Mouse (Mus musculus) monocyte, adult 5-6 weeks (primary cell): ENCODE results near the gene Stim1. TPM values are rescaled to one million over a fixed set of nuclear protein-coding genes. Genes with fewer than 3 reads are reported as not detected.
"Not testable (repeated sequence)": the region's sequence is repeated elsewhere in the genome, so short reads cannot be mapped to it uniquely, and the experiment has no call there.

Source experiments
- ATAC-seq: fragments of 153-309, 156-312 bp; replicated peaks from 2 replicates; pipeline ENCODE4 v1.8.0; 2017; ENCODE audit warnings: mild to moderate bottlenecking; ENCODE audit not compliant: low TSS enrichment, insufficient number of reproducible peaks, severe bottlenecking, poor library complexity, low FRiP score
- total RNA-seq: library from RNA; stranded (forward); fragments of 200-1000, 200-491, 200-594 nt; gene quantifications from 3 replicates; pipeline ENCODE4 v1.2.3, GENCODE M21; 2017

The Stim1 gene
- total RNA-seq, 1 experiment from 2014 or later: 51.0 TPM

DNA sequence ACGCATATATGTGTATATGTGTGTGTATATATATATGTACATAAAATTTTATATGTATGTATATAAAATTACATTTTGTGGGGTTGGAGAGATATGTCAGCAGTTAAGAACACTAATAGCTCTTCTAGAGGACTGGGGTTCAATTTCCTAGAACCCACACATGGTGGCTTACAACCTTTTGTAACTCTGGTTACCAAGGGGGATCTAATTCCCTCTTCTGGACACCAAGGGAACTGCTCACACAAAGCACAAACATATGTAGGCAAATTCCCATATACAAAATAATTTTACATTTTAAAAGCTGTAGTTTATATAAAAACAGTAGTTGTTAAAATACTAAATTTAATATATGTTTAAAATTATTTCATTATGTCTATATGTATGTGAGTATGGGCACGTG is 136.5 kb downstream of the Stim1 start:
- no peak for ATAC-seq

DNA sequence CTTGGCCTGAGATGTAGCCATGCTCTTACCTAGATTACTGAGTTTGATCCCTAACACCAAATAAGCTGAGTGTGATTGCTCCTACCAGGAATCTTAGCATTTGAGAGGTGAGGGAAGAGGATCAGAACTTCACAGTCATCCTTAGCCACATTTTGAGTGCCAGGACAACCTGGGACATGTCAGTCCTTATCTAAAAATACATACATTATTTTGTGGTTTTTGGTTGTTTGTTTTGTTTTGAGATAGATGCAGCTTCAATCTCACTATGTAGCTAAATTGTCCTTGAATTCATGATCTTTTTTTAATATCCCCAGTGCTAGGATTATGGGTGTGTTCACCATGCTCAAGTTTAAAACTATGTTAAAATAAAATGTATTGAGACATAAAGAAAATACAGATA is 139.8 kb downstream of the Stim1 start:
- no peak for ATAC-seq

DNA sequence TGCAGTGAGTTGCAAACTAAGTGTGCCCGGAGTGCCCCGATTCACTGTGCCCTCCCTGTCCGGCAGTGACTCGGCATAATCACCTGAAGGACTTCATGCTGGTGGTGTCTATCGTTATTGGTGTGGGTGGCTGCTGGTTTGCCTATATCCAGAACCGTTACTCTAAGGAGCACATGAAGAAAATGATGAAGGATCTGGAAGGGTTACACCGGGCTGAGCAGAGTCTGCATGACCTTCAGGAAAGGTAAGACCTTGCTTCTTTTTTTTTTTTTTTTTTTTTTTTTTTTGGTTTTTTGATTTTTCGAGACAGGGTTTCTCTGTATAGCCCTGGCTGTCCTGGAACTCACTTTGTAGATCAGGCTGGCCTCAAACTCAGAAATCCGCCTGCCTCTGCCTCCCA is 147.7 kb downstream of the Stim1 start:
- ATAC-seq: not testable (repeated sequence)

DNA sequence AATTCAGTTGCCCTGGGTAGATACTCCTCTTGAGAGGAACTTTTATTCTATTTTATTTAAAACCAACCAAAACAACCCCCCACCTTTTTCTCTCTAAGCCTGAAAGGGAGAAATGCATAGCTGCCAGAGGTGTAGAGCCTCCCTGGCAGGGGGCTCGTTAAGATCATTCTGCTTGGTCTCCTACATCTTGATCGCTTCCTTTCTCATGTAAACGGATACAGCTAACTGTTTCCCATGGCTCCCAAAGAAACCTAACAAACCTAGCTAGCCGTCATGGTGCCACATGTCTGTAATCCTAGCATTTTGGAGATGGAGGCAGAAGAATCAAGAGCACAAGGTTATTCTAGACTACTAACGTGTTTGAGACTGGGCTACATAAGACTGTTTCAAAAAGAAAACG is 148.2 kb downstream of the Stim1 start:
- no peak for ATAC-seq

DNA sequence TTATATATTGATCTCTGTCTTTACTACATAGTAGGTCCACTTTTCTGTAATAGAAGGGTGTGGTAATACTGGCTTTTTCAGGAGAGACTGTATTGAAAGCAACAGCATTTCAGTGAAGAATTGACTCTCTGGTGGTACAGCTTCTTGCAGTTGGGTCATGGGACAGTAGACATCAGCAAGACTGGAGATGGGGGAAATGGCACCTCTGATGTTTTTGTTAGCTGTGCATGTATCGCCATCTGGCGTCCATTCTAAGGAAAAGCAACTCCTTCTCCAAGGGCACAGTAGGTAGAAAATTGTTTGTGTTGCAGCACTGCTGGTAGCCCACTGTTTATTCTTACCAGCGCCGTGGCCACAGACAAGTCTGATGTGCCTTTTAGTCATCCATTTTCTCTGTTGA is 149.8 kb downstream of the Stim1 start:
- ATAC-seq: peak; percentile 92

DNA sequence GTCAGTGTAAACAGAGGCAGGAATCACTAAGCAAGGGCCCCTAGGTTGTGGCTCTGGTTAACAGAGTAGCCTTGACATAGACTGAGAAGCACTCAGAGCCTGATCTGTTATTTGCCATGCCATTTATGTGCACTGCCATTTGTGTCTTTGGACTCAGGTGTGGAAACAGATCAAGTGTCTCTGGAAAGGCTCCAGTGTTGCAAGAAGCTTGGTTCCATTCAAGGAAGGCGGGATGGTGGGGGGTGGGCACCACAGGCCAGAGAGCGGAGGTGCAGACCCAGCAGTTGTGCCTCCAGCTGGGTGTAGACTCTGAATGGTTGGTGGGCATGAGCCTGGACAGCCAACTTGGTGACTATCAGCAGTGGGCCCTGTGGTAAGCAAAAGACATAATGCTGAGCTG is 154.4 kb downstream of the Stim1 start:
- no peak for ATAC-seq

DNA sequence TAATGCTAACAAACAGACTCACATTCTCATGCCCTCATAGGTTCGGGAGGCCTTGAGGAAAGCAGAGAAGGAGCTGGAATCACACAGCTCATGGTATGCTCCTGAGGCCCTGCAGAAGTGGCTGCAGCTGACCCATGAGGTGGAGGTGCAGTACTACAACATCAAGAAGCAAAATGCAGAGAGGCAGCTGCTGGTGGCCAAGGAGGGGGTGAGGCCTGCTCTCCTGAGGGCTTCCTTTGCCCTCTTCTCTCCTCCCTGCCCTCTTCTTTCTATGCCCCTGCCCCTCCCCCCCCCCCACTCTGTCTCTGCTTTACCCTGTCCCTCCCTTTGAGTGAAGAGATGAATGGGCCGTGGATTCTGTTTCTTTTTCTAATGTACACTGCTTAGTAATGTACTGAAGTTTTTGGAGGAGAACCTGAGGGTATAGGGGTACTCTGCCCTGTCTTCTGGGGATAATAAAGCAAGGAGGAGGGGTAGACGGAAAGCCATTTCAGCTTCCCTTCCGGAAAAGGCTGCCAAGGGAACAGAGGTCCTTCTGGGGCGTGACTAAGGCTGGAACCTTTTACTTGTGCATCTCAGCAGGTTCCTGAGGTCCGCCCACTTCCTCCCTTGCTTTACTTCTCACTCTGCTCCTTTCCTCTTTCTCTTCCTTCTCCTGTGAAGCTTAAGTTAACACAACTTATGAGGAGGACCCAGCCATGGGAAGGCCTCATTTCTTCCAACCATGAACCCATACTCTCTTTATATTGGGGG is 158.5 kb downstream of the Stim1 start:
- no peak; the same call in 1 of the 2 replicates for ATAC-seq

DNA sequence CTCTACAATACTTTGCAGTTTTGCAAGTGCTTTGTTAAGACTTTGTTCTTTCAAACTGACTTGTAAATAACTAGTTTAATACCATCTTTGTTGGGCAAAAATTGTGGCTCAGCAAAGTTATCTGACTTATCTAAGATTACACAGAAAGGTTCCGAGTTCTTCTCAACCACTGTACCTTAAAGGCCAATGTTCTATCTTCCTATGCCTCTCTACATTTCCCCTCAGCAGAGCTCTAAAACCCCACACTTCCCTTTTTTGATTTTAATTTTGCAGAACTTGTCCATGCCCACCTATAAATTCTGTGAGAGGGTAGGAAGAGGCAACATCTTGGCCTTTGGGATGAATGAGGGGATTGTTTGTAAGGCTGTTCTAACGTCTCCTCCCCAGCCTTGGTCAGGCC is 166.7 kb downstream of the Stim1 start:
- no peak for ATAC-seq

DNA sequence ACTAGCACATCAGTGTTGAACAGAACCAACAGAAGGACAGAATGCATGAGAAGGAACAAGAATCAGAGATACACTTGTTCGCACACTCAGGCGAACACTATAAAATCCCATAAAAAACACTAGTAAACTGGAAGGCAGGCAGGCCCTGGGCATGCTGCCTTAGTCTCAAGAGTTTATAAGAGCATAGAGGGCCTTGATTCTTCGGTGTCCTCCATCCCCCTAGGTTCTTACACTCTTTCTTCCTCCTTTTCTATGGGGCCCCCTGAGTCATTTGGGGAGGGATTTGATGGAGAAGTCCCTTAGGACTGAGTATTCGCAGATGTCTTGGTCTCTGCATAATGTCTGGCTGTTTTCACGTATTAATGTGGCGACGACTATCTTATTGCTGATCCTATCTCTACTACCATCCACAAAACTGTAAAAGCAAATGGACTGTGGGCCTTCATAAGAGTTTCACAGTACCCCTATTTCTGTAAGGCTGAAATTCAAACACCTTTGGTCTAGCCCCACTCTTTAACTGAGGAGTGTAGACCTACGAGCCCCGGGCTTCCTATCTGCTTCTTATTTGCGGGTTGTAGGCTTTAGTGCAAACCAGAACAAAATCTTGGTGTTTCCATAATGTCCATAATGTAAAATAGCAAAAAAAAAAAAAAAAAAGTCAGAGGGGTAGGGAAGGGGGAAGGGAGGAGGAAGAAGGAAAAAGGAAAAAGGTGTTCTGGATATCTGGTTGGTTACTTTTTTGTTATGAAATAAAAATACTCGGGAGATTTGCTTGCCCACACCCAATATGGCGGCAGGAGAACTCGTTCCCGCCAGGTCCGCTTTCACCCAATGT is 173.4 kb downstream of the Stim1 start:
- no peak for ATAC-seq

DNA sequence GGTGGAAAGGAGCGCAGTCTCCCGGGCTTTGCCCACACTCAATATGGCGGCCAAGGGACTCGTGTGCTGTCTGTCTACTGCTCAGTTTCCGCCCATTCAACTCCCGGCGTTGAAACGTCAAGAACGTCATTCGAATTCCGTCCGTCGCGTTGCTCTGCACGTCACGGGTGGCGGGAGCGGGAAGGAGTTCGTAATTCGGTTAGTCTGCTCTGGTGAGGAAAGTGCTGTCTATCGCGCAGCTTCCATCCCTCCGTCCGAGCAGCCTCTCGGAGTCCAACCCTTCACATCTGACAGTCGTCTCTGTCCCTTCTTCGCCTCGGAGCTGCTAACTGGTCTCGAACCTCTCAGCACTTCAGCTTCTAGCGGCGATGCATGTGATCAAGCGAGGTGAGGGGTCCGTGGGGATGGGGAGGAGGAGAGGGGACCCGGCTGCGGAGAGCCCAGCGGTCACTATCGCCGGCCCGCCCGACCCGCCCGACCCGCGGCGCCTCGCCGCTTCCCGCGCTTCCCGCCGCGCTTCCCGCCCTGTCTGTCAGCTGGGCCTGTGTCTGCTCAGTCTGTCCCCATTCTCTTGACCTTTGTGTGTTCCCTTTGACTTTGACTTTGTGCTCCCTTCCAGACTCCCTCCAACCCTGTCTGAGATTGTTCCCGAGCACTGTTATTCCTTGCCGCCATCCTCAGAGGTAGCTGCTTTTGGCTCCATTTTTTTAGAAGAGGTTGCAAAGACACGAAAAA is 174.2 kb downstream of the Stim1 start, which contains the start of gene Rrm1:
Gene Rrm1 (plus strand): TSS at position 39 of the 735 bp plus-strand sequence.
- peak; percentile 99 for ATAC-seq

DNA sequence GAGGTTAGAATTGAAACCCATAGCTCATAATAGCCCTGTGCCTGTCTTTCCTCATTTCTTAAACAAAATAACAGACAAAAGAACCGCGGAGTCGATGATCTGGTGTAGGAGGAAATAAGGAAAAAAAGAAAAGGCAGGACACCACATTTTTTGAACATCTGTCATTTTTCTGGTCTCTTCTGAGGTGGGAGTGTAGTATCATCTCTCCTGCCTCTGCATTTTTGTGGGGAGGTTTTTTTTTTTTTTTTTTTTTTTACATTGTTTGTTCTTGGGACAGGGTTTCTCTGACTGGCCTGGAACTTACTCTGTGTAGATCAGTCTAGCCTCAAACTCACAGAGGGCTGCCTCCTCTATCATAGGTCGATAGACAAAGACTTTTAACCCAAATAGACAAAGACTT is 174.8 kb downstream of the Stim1 start:
- no peak for ATAC-seq

DNA sequence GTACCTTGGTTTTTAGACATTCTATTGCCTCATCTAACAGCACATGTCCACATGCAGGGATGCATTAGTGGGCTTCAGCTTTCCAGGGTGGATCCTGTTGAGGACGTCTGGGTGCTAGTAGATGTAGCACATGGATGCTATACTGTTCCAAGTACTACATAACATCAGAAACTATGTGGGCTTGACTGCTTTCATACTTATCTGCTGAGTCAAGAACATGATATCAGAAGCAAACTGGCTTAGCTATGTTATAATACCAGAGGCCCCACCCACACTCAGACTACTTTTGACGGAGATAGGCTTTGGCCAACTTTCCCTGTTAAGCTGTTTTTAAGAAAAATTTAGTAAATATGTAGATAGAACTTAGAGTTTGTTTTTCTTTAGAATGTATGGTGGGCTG is 176.7 kb downstream of the Stim1 start:
- ATAC-seq: no peak

DNA sequence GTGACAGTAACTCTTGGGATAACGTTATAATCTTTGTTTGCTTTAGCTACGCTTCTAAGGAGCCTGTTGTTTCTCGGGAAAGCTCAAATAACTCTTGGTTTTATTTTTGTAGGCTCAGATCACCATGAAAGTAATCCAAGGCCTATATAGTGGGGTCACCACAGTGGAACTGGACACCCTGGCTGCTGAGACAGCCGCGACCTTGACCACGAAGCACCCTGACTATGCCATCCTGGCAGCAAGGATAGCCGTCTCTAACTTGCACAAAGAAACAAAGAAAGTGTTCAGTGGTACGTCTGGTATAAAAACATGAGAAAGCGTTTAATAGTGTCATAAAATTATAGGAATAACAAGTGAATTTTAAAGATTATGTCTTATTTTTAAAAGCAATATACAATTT is 178.8 kb downstream of the Stim1 start:
- no peak for ATAC-seq

DNA sequence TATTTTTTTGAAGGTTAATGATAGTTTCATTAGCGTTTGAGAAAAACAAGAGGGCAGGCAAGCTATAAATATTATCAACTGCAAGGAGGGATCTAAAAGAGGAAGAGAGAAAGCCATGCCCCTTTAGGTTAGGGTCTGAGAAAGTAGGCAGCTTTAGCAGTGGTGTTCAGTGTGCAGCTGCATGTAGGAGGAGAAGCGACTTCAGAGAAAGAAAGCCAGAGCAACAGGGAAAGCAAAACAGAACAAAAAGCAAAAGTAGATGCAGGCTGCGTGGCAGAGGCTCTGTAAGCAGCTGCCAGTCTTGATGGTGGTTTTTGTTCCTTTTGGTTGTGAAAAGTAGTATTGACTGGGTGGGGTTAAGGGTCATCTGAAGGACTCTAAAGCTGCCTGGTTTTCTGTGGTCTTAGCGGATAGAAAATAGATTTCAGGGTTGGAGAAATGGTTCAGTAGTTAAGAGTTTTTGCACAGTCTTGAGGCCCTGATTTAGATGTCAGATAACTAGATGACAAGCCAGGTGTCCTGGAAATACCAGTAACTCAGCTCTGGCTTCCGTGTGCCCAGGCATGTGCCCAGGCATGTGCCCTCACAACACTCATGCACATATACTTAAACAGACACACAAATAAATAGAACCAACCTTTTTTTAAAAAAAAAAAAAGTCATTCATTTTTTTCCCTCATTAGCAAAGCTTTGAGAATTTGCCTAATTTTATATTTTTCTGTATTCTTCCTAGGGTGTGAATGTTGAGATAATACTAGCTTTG is 191.2 kb downstream of the Stim1 start:
- ATAC-seq: 0 out of 2 replicates have a peak, but pooled peaks have one; percentile 27

DNA sequence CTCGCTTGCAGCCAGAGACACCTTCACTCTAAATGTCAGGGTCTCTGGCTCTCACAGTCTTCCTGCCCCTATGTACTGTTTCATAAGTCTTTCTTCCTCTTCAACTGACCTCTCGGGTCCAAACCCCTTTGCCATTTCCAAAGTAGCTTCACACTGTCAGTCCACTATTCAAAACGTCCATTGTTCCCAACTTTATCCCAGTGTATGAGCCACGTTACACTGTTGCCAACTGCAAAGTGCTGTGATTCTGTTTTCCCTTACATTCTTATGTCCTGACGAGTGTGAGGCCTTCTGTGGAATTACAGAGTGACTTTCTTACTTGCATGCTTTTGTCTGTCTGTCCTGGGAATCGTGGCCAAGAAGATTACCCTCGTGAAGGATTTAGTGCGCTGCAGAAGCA is 200.0 kb downstream of the Stim1 start:
- ATAC-seq: no peak

DNA sequence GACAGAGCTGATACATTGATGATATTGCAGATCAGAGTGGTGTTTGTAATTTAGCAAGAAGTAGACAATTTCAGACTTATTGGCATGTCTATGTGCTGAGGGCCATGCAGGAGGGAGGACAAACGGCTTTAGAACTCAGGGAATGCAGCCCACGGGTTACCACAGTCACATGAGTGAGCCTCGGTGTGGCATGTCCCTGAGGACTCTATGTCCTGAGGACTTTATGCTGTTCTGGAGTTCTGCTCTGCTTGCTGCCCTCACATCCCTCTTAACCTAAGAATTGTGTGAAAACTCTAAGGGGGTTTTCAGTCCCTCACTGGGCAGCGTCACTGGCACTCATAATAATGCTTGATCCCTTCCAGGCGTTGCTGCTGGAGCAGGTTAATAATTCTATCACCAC is 205.1 kb downstream of the Stim1 start:
- no peak for ATAC-seq

DNA sequence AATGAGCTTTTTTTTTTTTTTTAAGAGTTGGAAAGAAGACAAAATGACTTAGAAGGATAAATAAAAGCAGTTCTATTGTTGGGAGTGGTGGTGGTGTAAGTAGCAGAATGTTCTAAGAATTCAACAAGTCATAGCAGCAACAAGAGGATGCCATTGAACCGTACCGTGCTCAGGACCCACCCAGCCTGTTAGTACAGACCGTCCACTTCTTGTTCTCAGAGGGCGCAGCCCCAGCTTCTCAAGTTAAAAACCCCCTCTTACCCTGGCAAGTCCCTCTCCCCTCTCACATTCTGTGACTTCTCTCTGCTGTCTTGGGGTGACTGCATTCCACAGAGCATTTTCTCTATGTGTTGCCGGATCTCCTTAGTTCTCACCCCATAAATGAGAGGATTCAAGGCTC is 209.0 kb downstream of the Stim1 start:
- no peak for ATAC-seq

DNA sequence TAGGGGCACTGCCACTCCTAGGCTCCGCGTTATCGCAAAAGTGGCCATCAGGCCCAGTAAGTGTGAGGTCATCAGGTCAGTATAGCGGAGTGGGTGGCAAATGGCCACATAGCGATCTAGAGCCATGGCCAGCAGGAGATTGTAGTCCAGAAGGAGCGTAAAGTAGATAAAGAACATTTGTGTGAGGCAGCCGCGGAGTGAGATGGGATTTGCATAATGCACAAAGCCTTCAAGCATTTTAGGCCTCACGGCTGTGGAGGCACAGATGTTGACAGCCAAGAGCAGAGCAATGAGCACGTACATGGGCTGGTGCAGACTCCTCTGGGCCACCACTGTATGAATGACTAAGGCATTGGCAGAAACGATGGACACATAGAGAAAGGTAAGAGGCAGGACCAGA is 209.8 kb downstream of the Stim1 start:
- ATAC-seq: no peak

DNA sequence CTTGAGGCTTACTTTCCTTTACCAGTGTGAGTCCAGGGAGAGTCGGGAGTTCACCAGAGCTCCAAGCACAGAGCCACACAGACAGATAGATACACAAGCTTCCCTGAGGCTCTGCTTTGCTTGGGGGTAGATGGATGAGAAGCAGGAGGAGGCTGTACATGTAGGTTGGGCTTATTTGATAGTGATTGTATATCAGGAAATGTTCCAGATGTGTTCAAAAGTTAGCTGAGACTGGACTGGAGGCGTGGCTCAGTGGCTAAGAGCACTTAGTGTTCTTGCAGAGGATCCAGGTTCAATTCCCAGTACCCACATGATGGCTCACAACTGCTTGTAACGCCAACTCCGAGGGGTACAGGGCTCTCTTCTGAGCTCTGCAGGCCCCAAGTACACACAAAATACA is 210.8 kb downstream of the Stim1 start:
- ATAC-seq: no peak
